Mouse (Mus musculus) cerebellum, postnatal 4 days (tissue): ENCODE measurements around the gene Hnrnpul1.
A peak's percentile ranks its signal among the peaks of the same experiment; 100 is the strongest.

ENCODE experiments used
- DNase-seq, 2 experiments: peaks; one replicate each; pipeline ENCODE4 v3.0.0; 2022; ENCODE audit warnings: low spot score in 2 of 2, mixed read lengths in 1 of 2

The Hnrnpul1 gene

DNA sequence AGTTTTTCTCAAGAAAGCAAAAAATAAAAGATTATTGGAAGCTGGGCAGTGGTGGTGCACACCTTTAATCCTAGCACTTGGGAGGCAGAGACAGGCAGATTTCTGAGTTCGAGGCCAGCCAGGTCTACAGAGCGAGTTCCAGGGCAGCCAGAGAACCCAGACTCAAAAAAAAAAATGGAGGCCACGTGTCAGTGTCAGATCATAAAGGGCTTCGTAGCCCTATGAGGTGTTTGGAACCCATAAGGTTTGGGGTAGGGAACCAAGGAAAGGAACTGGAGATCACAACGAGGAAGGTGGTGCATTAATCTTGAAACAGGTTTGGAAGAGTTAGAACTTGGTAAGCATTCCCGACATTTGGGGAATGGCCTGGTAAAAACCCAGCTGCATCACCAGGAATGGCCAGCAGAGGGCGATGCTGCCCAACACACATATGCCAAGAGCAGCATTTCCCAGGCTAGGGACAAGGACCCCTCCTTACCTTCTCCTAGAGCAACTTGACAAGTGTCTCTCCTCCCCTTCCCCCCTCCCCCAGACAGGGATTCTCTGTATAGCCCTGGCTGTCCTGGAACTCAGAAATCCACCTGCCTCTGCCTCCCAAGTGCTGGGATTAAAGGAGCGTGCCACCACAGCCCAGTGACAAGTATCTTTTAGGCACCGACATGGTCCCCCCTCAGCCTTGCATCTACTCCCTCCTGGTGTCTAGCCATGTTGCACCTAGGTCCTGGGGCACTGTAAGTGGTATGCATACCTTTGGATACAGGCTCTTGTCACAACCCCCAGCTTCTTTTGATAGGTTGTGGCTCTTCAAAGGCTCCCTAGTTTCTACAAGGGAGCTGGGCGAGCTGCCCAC, 34.6 kb downstream of the Hnrnpul1 start:
- peak; percentile 82 to 85 for DNase-seq

DNA sequence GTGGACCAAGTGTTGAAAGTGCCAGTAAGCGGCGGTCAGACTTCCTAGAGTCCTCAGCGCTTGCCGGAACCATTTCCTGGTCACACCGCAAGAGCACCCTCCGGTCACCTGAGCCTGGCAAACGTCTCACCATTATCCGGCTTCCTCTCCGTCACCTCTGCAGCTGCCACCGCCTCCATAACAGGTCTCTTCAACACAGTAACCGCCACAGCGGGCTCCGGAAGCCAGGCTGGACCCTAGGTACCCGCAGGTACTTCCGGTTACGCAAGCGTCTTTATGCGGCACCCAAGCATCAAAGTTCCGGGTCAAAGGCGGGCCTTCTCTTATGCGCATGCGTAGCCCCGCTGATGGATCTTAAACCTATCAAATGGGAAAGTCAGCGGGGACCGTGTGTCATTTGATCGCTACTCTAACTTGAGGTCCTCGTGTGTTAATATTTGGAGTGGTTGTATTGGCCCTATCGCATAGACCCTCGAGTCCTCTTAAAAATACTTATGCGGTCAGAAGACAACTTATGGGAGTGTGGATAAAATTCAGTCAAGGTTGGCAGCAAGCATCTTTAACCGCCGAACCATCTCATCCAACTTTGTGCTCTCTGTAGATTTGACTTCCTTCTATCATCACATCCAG, 35.7 kb downstream of the Hnrnpul1 start, which contains the start of gene Ccdc97:
Gene Ccdc97 (minus strand): TSS at position 301 of the 630 bp plus-strand sequence.
- peak; percentile 73 to 88 for DNase-seq

DNA sequence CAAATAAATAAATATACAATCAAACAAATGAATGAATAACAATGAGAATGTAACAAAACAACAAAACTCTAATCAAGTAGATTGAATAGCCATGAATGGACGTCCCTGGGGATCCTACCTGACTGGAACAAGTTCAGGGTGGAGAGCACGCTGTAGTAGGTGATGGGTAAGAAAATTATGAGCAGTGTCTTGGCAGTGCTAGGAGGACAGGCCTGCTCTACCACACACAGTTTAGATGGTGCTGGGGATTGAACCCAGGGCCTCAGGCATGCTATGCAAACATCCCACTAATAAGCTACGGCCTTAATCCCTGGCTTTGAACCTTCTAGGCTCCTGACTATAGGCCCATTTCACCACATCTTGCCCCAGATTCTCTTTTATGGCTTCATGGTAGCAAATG, 37.1 kb downstream of the Hnrnpul1 start:
- DNase-seq = no peak

DNA sequence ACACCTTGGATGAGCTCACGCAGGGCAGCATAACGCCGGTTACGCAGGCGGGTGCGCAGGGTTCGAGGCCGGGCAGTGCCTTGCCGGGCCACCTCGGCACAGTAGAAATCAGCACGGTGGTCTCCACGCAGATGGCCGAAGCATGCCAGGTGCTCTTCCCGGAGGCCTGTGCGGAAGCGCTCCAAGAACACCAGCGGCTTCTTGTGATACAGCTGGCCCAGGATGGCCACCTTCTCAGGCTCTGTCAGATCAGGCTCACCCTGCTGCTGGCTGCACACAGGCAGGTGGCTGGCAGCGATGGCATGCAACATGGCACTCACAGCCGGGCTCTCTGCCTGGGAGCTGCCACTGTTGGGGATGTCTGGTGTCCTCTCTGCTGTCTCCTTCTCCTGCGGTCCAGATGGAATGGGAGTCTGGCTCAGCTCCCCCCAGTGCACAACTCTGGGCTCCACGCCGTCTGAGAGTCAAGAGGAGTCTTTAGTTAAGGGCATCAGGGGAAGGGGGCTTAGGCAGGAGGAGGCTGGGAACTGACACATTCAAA, 38.8 kb downstream of the Hnrnpul1 start:
- DNase-seq = no peak

DNA sequence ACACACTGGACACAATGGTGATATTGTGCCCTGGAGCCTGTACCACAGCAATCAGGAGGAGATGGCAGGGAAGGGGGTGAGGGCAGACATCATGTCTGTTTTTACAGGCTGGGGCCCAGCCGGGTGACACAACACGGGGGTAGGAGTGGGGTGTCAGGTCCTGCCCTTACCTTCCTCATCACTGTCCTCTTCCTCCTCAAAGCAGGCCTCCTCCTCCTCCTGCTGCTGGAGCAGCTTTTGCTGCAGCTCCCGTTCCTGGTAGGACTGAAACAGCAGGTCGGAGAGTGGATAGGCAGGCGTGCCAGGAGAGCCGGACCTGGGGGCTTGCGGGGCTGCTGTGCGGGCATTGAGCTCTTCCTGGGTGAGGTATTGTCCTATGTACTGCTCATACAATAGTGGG, 40.0 kb downstream of the Hnrnpul1 start:
- DNase-seq = no peak

DNA sequence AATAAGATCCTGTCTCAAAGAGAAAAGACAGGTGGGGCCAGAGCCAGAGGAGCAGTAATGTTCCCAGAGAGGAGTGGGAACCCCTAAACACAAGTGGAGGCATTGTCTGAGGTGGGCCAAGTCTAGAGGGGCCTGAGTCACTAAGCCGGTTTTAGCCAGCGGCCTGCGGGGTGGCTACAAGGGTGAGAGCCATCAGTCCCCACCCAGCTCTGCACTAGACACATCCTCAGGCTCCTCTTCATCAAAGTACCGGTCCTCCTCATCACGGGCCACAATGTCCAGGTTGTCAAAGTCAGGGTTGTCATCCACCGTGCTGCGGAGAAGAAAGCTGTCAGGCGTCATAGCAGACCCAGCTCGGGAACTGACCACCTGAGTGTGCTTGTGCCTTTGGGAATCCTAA, 41.8 kb downstream of the Hnrnpul1 start:
- DNase-seq = no peak

DNA sequence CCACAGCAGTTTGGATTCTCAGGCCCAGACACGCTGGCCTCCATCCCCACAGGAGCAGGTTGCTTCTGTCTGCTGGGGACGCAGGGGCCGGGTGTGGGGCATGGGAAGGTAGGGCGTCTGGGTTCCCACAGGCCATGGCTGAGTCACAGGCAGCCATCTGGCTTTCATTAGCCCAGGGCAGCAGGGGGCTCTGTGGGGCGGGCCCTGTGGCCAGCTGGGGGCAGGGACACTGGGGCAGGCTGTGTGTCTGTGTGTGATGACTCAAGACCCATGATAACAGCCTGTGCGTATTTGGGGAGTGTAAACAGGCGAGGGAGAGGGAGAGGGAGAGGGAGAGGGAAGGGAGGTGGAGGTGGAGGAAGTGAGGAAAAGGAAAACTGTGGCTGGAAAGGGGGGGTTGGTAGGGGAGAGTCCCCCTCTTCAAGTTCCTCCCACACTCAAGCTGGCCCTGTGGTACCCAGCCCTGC, 42.8 kb downstream of the Hnrnpul1 start:
- DNase-seq = peak in 1 of 2 experiments; percentile 39

DNA sequence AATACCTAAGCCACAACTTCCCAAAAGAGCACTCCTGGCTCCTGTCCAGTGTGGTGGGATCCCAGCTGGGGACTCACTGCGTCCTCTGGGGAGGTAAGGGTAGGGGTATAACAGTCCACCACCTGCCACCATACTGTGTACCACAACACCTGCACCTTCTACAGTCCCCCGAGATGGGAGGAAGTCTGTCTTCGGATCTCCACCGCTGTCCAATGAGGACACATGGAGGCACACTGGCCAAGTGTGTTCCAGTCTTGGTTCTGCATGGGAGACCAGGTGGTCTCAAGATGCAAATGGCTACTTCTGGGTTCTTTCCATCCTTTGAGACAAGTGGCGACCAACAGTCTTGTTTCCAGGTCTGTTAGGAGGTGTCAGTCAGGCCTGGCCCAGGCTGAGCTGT, 43.4 kb downstream of the Hnrnpul1 start:
- no peak for DNase-seq

DNA sequence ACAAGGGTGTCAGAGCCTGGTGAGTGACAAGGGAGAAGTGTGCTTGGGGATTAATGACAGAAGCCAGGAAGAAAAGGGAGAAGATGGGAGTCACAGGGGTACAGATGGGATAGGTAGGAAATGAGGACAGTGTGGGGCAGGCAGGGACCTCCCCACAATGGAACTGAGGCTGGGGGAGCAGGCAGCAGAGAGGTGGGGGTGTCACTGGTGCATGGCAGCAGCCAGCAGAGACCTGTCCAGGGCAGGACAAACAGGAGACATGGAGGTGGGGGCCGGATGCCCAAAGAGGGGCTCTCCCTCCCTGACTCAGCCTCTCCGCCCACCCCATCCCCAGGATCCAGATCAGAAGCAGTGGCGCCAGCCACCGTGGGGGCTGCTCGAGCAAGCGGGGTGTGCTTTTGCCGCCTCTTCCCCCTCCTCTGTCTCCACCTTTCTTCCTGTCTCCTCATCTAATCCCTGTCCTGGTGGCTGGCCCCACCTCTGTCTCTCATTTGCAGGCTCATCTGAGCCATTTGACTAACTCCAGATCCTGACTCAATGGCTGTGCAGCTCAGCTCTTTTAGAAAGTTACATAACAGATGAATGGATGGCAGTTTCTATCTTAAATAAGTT, 43.9 kb downstream of the Hnrnpul1 start:
- DNase-seq = no peak

DNA sequence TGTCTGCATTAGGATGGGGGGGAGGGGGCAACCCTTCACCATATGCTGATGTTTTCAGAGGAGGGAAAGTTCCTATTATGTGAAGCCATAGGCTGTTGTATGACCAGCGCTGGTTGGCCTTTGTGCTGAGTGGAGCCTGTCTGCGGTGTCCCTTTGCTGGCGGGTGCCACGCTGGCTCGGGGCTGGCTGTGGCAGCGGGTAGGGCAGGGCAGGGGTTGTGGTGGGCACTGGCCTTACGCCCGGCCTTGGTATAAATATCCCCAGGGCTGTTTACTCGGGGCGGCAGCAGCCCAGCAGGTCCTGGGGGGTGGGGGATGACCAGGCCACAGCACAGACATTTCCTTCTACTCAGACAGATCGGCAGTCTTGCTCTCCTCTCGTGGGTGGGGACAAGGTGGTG, 44.6 kb downstream of the Hnrnpul1 start:
- peak in 1 of 2 experiments; percentile 30 for DNase-seq

DNA sequence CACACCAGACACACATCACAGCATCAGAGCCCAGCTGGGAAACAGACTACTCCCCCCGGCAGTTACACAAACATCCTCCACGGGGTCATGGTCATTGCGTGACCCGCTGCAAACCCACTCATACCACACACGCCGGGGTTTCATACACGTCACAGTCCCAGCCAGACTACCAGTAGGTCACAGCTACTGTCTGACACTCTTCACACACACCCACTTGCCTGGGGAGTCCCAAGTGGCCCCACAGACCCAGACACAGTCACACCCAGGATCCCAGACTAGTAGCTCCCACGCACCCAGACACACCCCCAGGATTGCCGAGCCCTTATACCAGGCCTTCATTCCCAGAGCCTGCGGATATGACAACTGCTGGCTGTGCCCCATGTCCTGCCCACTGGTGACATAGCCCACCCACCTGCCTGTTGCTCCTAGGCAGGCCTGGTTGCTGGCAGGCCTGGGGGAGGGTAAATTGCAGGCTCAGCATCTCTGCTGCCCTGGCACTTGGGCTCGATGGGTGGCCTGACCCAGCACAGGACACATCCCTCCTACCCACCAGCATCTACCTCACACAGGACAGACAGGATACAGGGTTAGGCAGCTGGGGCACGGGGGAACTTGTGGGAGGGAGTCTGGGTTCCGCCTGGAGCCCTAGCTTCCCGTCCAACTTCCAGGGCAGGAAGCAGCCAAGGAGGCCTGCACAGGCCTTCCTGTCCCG, 46.8 kb downstream of the Hnrnpul1 start:
- no peak for DNase-seq

DNA sequence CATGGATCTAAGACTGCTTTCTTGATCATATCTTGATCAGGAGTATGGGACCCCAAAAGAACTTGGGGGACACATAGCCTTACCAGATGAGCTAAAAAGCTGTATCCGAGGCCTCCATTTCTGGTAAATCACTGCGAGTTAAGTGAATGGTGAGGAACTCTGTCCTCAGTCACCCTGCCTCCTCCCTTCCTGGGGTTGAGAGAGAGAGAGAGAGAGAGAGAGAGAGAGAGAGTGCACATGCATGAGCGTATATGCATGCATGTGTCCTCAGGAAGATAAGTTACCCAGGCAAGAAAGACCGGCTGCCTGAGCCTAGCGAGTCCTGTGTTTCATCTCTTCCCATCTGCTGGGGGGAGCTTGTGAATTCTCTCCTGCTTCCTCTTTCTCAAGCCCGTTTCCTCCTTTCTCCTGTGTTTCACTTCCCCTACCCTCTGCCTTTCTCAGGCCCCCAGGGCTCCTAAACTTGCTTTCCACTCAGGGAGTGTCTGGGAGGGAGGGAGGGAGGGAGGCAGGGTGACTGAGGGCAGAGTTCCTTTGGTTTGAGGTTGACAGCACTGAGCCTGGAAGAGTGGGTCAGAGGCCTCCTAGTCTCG, 47.9 kb downstream of the Hnrnpul1 start:
- no peak for DNase-seq

DNA sequence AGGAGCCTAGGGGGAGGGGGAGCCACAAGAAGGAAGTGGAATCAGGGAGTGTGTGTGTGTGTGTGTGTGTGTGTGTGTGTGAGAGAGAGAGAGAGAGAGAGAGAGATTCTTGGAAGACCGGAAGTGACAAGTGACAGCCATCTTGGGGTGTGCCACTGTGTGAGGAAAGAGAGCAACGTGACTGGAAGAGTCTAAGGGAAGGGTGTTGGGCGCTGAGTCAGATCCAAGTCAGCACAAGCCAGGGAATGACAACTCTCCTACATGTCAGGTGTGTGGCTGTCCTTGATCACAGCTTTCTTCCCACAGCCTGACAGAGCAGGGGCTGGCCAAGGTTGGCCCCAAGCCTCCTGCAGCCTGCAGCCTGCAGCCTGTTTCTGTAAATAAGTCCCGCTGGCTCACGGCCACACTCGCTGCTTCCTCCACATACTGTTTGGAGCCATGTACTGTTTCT, 48.7 kb downstream of the Hnrnpul1 start:
- no peak for DNase-seq

DNA sequence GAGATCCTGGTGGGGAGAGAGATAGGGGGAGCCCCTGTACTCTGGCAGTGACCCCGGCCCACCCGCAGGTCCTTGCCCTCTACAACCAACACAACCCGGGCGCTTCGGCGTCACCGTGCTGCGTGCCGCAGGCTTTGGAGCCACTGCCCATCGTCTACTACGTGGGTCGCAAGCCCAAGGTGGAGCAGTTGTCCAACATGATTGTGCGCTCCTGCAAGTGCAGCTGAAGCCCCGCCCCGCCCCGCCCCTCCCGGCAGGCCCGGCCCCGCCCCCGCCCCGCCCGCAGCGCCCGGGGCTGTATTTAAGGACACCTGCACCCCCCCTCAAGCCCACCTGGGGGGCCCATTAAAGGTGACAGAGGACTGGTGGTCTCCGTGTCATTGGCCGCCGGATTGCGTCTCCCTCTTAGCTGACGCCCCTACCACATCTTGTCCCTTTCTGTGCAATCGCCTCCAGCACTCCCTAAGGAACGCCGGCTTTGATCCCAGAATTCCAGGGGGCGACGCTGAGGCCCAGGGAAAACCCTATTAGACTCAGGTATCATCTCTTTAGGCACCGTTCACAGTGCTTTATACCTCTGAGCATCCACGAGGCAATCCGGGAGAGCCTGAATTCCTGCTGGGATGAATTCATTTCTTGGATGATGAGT, 49.7 kb downstream of the Hnrnpul1 start:
- DNase-seq = no peak

DNA sequence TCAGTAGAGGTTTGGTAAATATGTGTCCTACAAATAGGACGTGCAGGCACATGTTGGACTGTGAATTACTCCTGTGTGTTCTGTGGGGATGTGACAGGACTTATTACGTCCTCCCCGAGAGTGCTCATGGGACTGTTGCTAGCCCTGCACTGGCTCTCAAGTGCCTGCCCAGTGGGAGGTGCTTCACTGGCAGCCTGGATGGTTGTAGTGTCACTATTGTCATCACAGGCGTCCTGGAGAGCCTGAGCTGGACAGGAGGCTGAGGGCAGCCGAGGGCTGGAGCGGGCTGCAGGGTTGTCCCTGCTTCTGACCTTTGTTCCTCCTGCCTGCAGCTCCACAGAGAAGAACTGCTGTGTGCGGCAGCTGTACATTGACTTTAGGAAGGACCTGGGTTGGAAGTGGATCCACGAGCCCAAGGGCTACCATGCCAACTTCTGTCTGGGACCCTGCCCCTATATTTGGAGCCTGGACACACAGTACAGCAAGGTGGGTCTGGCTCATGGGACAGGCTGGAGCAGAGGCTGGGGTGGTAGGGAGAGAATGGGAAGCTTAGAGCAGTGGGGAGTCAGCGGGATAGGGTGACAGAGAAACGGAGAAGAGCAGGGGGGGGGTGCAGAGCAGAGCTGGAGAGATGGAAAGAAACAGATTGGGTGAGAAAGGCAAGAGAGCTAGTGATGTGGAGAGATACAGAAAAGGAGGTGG, 50.6 kb downstream of the Hnrnpul1 start:
- no peak for DNase-seq

DNA sequence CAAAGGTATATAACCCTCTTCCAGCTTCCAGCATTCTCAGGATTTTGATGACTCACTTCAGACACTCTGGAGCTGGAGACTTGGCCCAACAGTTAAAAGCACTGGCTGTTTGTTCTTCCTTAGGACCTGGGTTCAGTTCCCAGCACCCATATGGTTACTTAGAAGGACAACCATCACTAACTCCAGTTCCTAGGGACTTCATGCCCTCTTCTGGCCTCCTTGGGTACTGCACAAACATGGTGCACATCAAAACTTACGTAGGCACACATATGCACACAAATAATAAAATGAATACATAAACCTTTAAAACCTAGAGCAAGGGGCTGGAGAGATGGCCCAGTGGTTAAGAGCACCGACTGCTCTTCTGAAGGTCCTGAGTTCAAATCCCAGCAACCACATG, 52.2 kb downstream of the Hnrnpul1 start:
- no peak for DNase-seq

DNA sequence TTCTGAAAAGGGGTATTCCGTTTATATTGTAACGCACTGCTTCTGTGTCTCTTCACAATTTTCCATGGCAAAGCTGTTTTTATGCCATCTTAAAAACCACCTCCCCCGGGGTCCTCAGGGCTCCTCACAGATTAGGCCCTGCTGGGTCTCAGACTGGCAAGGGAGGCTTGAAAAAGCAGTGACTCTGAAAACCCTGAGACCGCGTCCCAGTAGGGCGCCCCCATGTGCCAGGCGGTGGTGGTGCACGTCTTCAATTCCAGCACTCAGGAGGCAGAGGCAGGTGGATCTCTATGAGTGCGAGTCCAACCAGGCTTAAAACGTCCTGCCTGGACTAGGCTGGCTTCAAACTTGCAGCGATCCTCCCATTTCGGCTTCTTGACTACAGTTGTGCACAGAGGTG, 53.8 kb downstream of the Hnrnpul1 start:
- DNase-seq = no peak

DNA sequence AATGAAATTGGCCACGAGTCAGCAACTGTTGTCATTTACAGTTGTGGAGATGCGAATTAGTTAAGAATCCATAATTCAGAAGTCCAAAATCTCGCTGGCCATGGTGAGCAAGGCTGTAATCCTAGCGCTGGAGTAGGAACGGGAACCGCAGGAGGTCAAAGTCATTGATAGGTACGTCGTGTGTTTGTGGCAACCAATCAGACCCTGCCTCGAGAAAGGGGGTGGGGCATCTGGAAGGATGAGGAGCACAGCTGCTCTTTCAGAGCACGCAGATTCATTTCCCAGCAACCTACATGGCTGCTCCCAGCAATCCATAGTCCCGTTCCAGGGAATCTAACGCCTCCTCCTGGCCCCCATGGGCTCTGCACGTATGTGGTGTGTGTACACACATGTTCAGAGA, 54.7 kb downstream of the Hnrnpul1 start:
- DNase-seq = no peak

DNA sequence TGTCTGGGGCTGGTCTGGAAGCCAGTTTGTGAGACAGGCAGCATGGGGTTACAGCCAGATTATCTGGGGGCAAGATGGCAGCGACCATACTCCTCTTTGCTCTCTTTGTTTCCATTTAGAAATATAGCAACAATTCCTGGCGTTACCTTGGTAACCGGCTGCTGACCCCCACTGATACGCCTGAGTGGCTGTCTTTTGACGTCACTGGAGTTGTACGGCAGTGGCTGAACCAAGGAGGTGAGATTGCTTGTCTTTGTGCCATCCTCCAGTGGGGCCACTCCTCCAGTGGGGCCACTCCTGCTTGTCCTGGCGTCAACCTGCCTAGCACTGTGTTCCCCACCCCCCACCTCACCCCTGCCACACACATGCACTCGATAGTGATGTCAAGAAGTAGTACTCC, 60.5 kb downstream of the Hnrnpul1 start:
- no peak for DNase-seq

DNA sequence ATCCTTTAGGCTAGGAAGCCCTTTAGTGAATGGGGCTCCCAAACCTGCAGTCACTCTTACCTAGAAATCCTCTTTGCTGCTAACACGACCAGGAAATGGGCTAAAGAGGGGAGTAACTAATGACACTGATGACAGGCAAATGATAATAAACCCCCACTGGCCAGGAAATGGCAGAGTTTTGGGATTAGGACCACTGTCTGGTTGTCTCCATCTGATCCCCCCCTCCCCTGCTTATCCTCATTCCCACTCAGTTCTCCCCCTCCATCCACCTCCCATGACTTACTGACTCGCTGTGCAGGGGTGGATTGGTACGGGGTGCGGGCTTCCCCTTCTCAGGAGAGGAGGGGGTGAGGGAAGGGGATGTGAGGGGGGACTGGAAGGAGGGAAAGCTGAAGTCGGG, 64.5 kb downstream of the Hnrnpul1 start:
- DNase-seq = no peak
